Mouse (Mus musculus) layer of hippocampus, postnatal 25 days (tissue): ENCODE results near the gene Tmem211. TPM values are rescaled to one million over a fixed set of nuclear protein-coding genes. Genes with fewer than 3 reads are reported as not detected.

ENCODE experiments used
- DNase-seq, 2 experiments: peaks; one replicate each; pipeline ENCODE4 v3.0.0; 2022; ENCODE audit warnings: mixed read lengths in 2 of 2, low spot score in 1 of 2; ENCODE audit errors: extremely low spot score in 1 of 2
- total RNA-seq, 2 experiments: library from RNA; stranded (reverse); gene quantifications; 2 replicates each; pipeline ENCODE4 v1.2.3; 2021

Tmem211 gene
- total RNA-seq, 2 experiments from 2014 or later, result not detected

GRCm38 (mm10) chr5:113268246-113268645 lies 41.5 kb downstream of the Tmem211 start:
- DNase-seq, result no peak

GRCm38 (mm10) chr5:113270043-113270442 lies 43.3 kb downstream of the Tmem211 start:
- DNase-seq, result no peak

DNA sequence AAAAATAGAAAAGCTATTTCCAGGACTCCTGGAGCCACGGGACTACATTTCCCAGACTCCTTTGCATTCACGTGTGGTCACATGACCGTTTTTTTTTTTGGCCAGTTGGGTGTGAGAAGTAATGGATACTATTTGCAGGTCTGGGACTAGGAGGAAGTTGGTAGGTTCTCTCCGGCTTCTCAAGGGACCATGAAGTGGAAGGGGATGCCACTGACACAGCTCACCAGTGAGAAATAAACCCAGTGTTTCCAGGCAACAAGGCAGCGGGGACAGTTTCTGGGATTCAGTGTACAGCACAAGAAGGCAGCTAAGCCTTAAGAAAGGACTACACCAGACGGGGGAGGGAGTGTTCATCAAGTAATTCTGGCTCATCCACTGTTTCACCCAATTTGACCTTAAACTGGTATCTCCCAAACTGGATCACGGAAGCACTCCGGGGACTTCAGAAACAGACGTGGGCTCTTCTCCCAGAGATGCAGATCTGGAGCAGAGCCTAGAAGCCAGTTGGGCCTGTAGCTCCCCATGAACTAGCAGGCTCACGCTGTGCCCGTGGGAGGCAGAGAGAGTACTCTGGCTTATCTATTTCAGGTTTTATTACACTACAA lies 44.6 kb downstream of the Tmem211 start:
- peak in 1 of 2 experiments; percentile 42 for DNase-seq

GRCm38 (mm10) chr5:113275839-113276238 lies 49.1 kb downstream of the Tmem211 start:
- no peak for DNase-seq

GRCm38 (mm10) chr5:113280138-113280856 lies 53.6 kb downstream of the Tmem211 start:
- no peak for DNase-seq

GRCm38 (mm10) chr5:113281557-113281956 lies 54.8 kb downstream of the Tmem211 start:
- DNase-seq, result no peak

DNA sequence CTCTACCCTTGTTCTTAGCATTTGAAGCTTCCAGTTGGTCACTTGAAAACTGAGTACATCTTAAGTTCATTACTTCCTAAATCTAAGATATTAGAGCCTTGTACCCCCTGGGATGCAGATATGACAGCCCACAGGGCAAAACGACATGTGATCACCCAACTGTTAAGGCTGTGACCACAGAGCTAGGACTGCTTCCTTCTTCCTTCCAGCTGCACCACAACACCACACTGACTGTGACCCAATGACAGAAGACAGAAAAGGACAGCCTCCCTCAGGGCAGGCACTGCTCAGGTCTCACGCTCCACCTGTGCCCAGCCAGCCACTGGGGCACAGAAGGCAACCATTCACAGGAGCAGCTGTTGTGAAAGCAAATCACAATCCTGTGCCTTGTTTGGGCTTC lies 57.0 kb downstream of the Tmem211 start:
- DNase-seq, result no peak

DNA sequence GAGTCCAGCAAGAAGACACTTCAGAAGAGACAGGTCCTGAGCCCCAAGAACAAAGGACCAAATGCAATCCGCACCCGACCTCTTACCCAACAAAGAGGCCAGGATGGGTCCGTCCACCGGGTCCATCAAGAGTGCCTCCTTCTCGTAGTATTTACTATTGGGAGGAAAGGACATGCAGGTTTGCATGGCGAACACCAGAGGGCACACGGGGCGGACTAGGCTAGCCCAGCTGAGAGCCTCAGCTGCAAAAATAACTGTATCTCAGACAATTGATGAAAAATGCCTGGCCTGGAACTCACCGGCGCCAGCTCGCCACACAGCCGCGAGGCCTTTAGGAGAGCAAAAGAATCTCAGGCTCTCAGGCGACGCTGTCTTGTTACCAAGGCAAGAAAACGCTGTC lies 58.8 kb downstream of the Tmem211 start:
- no peak for DNase-seq

DNA sequence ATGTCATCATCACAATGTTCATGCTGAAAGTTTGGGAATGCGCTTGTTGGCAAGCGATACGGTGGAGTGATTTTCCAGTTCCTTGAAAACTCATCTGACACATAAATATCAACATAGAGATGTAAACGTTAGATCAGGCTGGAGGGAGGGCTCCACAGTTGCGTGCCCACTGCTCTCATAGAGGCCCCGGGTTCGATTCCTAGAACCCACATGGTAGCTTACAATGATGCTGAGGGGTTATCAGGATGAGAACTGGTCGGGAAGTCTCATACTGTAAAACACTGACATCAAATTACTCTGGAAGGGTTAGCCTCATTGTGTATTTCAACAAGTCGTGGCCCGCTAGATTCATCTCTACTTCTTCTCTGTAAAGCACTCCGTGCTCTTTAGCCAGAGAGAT lies 59.3 kb downstream of the Tmem211 start:
- DNase-seq, result no peak

DNA sequence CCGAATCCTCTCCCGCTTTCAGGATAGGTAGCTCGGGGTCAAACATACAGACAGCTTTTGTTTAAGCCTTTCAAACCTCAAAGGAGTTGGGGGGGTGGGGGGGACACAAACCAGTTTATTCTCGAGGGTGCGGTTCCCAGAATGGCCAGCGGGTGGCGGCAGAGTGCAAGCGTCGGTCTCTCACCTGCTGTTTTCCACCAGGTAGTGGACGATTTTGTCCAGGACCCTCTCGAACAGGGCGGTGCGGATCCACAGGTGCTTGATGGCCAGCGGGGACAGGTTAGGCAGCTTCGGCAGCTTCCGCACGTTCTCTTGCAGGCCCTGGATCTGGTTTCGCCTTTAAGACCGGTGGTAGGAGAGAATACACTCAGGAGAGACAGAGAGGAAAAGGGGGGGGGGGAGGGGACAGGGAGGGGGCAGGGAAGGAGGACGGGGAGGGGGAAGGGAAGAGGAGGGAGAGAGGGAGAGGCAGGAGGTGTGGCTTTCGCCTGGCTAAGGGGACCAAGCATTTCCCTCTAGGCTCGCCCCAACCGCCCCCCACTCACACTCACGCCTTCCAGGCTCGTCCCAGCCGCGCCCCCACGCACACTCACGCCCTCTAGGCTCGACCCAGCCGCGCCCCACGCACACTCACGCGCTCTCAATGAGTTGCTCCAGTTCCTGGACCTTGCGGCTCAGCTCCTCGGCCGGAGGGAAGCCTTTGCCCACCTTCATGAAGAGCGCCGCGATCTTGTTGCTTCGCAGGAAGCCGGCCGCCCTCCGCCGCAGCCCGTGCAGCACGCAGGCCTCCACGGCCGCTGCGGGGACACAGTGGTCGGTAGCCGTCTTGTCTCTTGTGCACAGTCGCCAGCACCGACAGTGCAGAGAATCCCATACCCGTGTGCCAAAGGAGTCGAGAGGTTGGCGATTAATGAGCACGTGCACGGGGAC lies 60.1 kb downstream of the Tmem211 start:
- DNase-seq, result peak; percentile 78 to 95

DNA sequence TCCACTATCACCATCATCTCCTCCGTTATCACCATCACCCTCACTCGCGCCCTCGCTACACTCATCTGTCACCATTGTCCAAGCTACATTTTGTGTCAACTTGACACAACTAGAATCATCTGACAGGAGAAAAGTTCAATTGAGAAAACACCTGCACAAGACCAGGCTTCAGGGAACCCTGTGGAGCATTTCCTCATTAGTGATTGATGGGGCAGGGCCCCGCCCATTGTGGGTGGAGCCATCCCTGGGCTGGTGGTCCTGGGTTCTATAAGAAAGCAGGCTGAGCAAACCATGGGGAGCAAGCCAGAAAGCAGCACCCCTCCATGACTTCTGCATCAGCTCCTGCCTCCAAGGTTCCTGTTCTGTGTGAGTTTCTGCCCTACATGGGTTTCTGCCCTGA lies 61.1 kb downstream of the Tmem211 start:
- DNase-seq, result no peak

GRCm38 (mm10) chr5:113288490-113288889 lies 61.8 kb downstream of the Tmem211 start:
- DNase-seq, result no peak

Other genes with a start within 250 kb of the Tmem211 start
- 10 to 100 TPM; 64.7 to 74.9 TPM for gene Grk3, start 211.1 kb upstream of the Tmem211 start, total RNA-seq
- gene Crybb2, start 156.8 kb upstream of the Tmem211 start, total RNA-seq, result not detected
- gene Crybb3, start 145.3 kb upstream of the Tmem211 start, total RNA-seq, result 1 to 10 TPM; 1.5 to 2.8 TPM
- gene 2900026A02Rik, start 5.7 kb upstream of the Tmem211 start, total RNA-seq, result 10 to 100 TPM; 61.2 to 64.5 TPM
- 10 to 100 TPM; 71.0 to 83.1 TPM for gene Sgsm1, start 83.9 kb downstream of the Tmem211 start, total RNA-seq
- not detected for gene Aym1, start 130.4 kb downstream of the Tmem211 start, total RNA-seq